Mouse (Mus musculus): ENCODE data around the gene Uncx. TPM values are rescaled to one million over a fixed set of nuclear protein-coding genes. Genes with fewer than 3 reads are reported as not detected.

Gene Uncx
- polyA plus RNA-seq, 1 experiment from 2014 or later, result not detected

GRCm38 (mm10) chr5:139541151-139542042, 1.9 kb upstream of the Uncx start:
- WGBS (ENCODE audit: insufficient replicate concordance), result 4% methylated on average over 44 of the region's 44 CpGs
- Histone ChIP-seq H3K27me3 (ENCODE audit: insufficient read depth, low read length) (peaks cover 100% of the 10 kb centered on the region), H3K36me3 (replicated peaks; ENCODE audit: insufficient read depth, low read length) (no peaks in the 10 kb centered on the region), H3K27ac (ENCODE audit: low read depth) (no peak overlapping the region), H3K4me3 (ENCODE audit: low read depth, low read length) (no peak overlapping the region; the same call in 1 of the 2 replicates), H3K9ac (replicated peaks) (no peak overlapping the region), H3K4me1 (ENCODE audit: insufficient read depth) (no peaks in the 10 kb centered on the region), H3K4me2 (ENCODE audit: low read depth, low read length) (no peak overlapping the region), H3K9me3 (ENCODE audit: low read length) (no peaks in the 10 kb centered on the region)
- ATAC-seq (no peak), DNase-seq (no peak)
- TF ChIP-seq CTCF (IDR thresholded peaks at IDR 0.05; ENCODE audit: low read depth), result no peak

GRCm38 (mm10) chr5:139542043-139542365, 1.3 kb upstream of the Uncx start:
- TF ChIP-seq CTCF (IDR thresholded peaks at IDR 0.05; ENCODE audit: low read depth), result no peak
- TF ChIP-seq EP300 (IDR thresholded peaks at IDR 0.05; ENCODE audit: low read depth), result no peak
- DNase-seq, result no peak
- ATAC-seq, result no peak
- Histone ChIP-seq H3K9me3 (ENCODE audit: low read length) (no peaks in the 10 kb centered on the region), H3K27ac (ENCODE audit: low read depth) (no peak overlapping the region), H3K4me2 (ENCODE audit: low read depth, low read length) (no peak overlapping the region), H3K4me3 (ENCODE audit: low read depth, low read length) (no peak overlapping the region), H3K36me3 (replicated peaks; ENCODE audit: insufficient read depth, low read length) (no peaks in the 10 kb centered on the region), H3K27me3 (ENCODE audit: insufficient read depth, low read length) (peaks cover 100% of the 10 kb centered on the region), H3K9ac (replicated peaks) (no peak overlapping the region), H3K4me1 (ENCODE audit: insufficient read depth) (no peaks in the 10 kb centered on the region)
- 12% methylated on average over 1 of the region's 1 CpGs for WGBS (ENCODE audit: insufficient replicate concordance)

GRCm38 (mm10) chr5:139542556-139542955, 738 bp upstream of the Uncx start:
- Histone ChIP-seq H3K36me3 (replicated peaks; ENCODE audit: insufficient read depth, low read length) (no peaks in the 10 kb centered on the region), H3K27ac (ENCODE audit: low read depth) (no peak overlapping the region), H3K27me3 (ENCODE audit: insufficient read depth, low read length) (peaks cover 100% of the 10 kb centered on the region), H3K9ac (replicated peaks) (no peak overlapping the region), H3K4me3 (ENCODE audit: low read depth, low read length) (no peak overlapping the region), H3K9me3 (ENCODE audit: low read length) (no peaks in the 10 kb centered on the region), H3K4me2 (ENCODE audit: low read depth, low read length) (no peak overlapping the region), H3K4me1 (ENCODE audit: insufficient read depth) (no peaks in the 10 kb centered on the region)
- DNase-seq (no peak), ATAC-seq (no peak)
- 16% methylated on average over 5 of the region's 5 CpGs for WGBS (ENCODE audit: insufficient replicate concordance)
- TF ChIP-seq CTCF (IDR thresholded peaks at IDR 0.05; ENCODE audit: low read depth) (no peak), EP300 (IDR thresholded peaks at IDR 0.05; ENCODE audit: low read depth) (no peak)

GRCm38 (mm10) chr5:139543650-139544270, 466 bp downstream of the Uncx start:
- Histone ChIP-seq H3K9me3 (ENCODE audit: low read length) (no peaks in the 10 kb centered on the region), H3K4me1 (ENCODE audit: insufficient read depth) (no peaks in the 10 kb centered on the region), H3K9ac (replicated peaks) (no peak overlapping the region), H3K36me3 (replicated peaks; ENCODE audit: insufficient read depth, low read length) (no peaks in the 10 kb centered on the region), H3K4me2 (ENCODE audit: low read depth, low read length) (no peak overlapping the region), H3K27me3 (ENCODE audit: insufficient read depth, low read length) (peaks cover 100% of the 10 kb centered on the region), H3K27ac (ENCODE audit: low read depth) (no peak overlapping the region), H3K4me3 (ENCODE audit: low read depth, low read length) (peak overlapping the region; percentile 17; the same call in 1 of the 2 replicates)
- WGBS (ENCODE audit: insufficient replicate concordance), result 2% methylated on average over 58 of the region's 71 CpGs
- ATAC-seq (no peak), DNase-seq (no peak)
- no peak for TF ChIP-seq CTCF (IDR thresholded peaks at IDR 0.05; ENCODE audit: low read depth)
- no peak for TF ChIP-seq EP300 (IDR thresholded peaks at IDR 0.05; ENCODE audit: low read depth)

GRCm38 (mm10) chr5:139544271-139545135, 1.2 kb downstream of the Uncx start:
- Histone ChIP-seq H3K4me3 (ENCODE audit: low read depth, low read length) (no peak overlapping the region; the same call in 1 of the 2 replicates), H3K9me3 (ENCODE audit: low read length) (no peaks in the 10 kb centered on the region), H3K9ac (replicated peaks) (no peak overlapping the region), H3K27ac (ENCODE audit: low read depth) (no peak overlapping the region), H3K27me3 (ENCODE audit: insufficient read depth, low read length) (peaks cover 100% of the 10 kb centered on the region), H3K4me2 (ENCODE audit: low read depth, low read length) (no peak overlapping the region), H3K36me3 (replicated peaks; ENCODE audit: insufficient read depth, low read length) (no peaks in the 10 kb centered on the region), H3K4me1 (ENCODE audit: insufficient read depth) (no peaks in the 10 kb centered on the region)
- ATAC-seq (no peak), DNase-seq (no peak)
- TF ChIP-seq CTCF (IDR thresholded peaks at IDR 0.05; ENCODE audit: low read depth), result no peak
- no peak for TF ChIP-seq EP300 (IDR thresholded peaks at IDR 0.05; ENCODE audit: low read depth)
- 4% methylated on average over 51 of the region's 54 CpGs for WGBS (ENCODE audit: insufficient replicate concordance)

GRCm38 (mm10) chr5:139545221-139545620, 1.9 kb downstream of the Uncx start:
- WGBS (ENCODE audit: insufficient replicate concordance), result 7% methylated on average over 7 of the region's 7 CpGs

More at GRCm38 (mm10) chr5:139545221-139545620, 1.9 kb downstream of the Uncx start:
- peaks cover 100% of the 10 kb centered on the region for H3K27me3 ChIP-seq (ENCODE audit: insufficient read depth, low read length)
- H3K4me3 ChIP-seq (ENCODE audit: low read depth, low read length), result no peak overlapping the region
- TF ChIP-seq EP300 (IDR thresholded peaks at IDR 0.05; ENCODE audit: low read depth) (no peak), CTCF (IDR thresholded peaks at IDR 0.05; ENCODE audit: low read depth) (no peak)
- H3K9ac ChIP-seq (replicated peaks), result no peak overlapping the region
- H3K4me2 ChIP-seq (ENCODE audit: low read depth, low read length), result no peak overlapping the region
- DNase-seq (no peak), ATAC-seq (no peak)
- no peaks in the 10 kb centered on the region for H3K9me3 ChIP-seq (ENCODE audit: low read length)
- H3K4me1 ChIP-seq (ENCODE audit: insufficient read depth), result no peaks in the 10 kb centered on the region
- no peaks in the 10 kb centered on the region for H3K36me3 ChIP-seq (replicated peaks; ENCODE audit: insufficient read depth, low read length)
- H3K27ac ChIP-seq (ENCODE audit: low read depth), result no peak overlapping the region

Measured in liver, postnatal 0 days (tissue).